Mouse (Mus musculus): ENCODE measurements around the gene F10. TPM values are rescaled to one million over a fixed set of nuclear protein-coding genes. Genes with fewer than 3 reads are reported as not detected.
"Not testable (repeated sequence)": the region's sequence is repeated elsewhere in the genome, so short reads cannot be mapped to it uniquely, and the experiment has no call there.

F10 gene
- polyA plus RNA-seq, 1 experiment from 2014 or later = 5.3 TPM

GRCm38 (mm10) chr8:13075044-13075443, 37.9 kb downstream of the F10 start:
- H3K4me3 ChIP-seq (replicated peaks; ENCODE audit: low read depth, low read length) = no peak overlapping the region
- H3K27ac ChIP-seq = no peak overlapping the region
- no peaks in the 10 kb centered on the region for H3K9me3 ChIP-seq (replicated peaks; ENCODE audit: low read length)
- no peak for TF ChIP-seq CTCF (IDR thresholded peaks at IDR 0.05; ENCODE audit: low read depth)
- H3K4me1 ChIP-seq (replicated peaks; ENCODE audit: insufficient read depth, low read length) = no peaks in the 10 kb centered on the region
- 92% methylated on average over 8 of the region's 8 CpGs for WGBS
- H3K36me3 ChIP-seq (ENCODE audit: insufficient read depth, low read length) = peaks cover 52% of the 10 kb centered on the region
- H3K4me2 ChIP-seq (ENCODE audit: low read length) = no peak overlapping the region
- no peak for ATAC-seq (replicated peaks; ENCODE audit: low FRiP score, low read depth)
- DNase-seq (ENCODE audit: low spot score) = no peak
- no peaks in the 10 kb centered on the region for H3K27me3 ChIP-seq (ENCODE audit: insufficient read depth, low read length)
- no peak overlapping the region for H3K9ac ChIP-seq (ENCODE audit: low read depth, low read length)

DNA sequence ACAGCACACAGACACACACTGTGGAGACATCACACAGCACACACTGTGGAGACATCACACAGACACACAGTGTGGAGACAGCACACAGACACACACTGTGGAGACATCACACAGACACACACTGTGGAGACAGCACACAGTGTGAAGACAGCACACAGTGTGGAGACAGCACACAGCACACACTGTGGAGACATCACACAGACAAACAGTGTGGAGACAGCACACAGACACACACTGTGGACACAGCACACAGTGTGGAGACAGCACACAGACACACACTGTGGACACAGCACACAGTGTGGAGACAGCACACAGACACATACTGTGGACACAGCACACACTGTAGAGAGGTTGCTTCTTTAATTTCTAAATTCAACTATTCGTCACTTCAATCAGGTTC, 38.5 kb downstream of the F10 start:
- DNase-seq (ENCODE audit: low spot score) = not testable (repeated sequence)
- peaks cover 58% of the 10 kb centered on the region for H3K36me3 ChIP-seq (ENCODE audit: insufficient read depth, low read length)
- 86% methylated on average over 1 of the region's 1 CpGs for WGBS

GRCm38 (mm10) chr8:13077542-13077941, 40.4 kb downstream of the F10 start:
- no peak overlapping the region for H3K4me2 ChIP-seq (ENCODE audit: low read length)
- DNase-seq (ENCODE audit: low spot score) (no peak), ATAC-seq (replicated peaks; ENCODE audit: low FRiP score, low read depth) (no peak)
- no peaks in the 10 kb centered on the region for H3K9me3 ChIP-seq (replicated peaks; ENCODE audit: low read length)
- 89% methylated on average over 7 of the region's 7 CpGs for WGBS
- TF ChIP-seq CTCF (IDR thresholded peaks at IDR 0.05; ENCODE audit: low read depth) = no peak
- H3K4me3 ChIP-seq (replicated peaks; ENCODE audit: low read depth, low read length) = no peak overlapping the region
- no peaks in the 10 kb centered on the region for H3K27me3 ChIP-seq (ENCODE audit: insufficient read depth, low read length)
- H3K27ac ChIP-seq = no peak overlapping the region
- H3K4me1 ChIP-seq (replicated peaks; ENCODE audit: insufficient read depth, low read length) = no peaks in the 10 kb centered on the region
- no peak overlapping the region for H3K9ac ChIP-seq (ENCODE audit: low read depth, low read length)
- H3K36me3 ChIP-seq (ENCODE audit: insufficient read depth, low read length) = peaks cover 76% of the 10 kb centered on the region

More for the DNA sequence above, 38.5 kb downstream of the F10 start:
- H3K4me3 ChIP-seq (replicated peaks; ENCODE audit: low read depth, low read length); ATAC-seq (replicated peaks; ENCODE audit: low FRiP score, low read depth); H3K9me3 ChIP-seq (replicated peaks; ENCODE audit: low read length); H3K9ac ChIP-seq (ENCODE audit: low read depth, low read length); H3K27ac ChIP-seq; H3K4me1 ChIP-seq (replicated peaks; ENCODE audit: insufficient read depth, low read length); H3K27me3 ChIP-seq (ENCODE audit: insufficient read depth, low read length); H3K4me2 ChIP-seq (ENCODE audit: low read length): not testable (repeated sequence)

DNA sequence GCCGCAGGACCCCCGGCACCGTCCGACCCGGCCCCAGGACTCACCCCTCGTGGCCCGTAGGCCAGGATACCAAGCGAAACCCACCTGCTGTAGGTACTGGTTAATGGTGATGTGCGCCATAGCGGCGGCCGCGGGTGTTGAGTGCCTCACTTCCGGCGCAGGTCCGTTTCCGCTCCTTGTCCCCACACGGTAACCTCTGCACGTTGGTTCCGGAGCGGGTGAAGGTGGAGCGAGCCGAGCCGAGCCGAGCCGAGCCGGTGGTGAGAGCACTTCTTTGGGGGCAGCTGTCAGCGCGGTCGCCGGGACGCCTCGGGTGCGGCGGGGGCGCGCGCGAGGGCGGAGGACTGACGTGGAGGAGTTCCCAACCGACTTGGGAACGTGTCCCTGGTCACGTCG, 67.6 kb downstream of the F10 start:
- H3K27me3 ChIP-seq (ENCODE audit: insufficient read depth, low read length) = no peaks in the 10 kb centered on the region
- peak overlapping the region; percentile 92 for H3K9ac ChIP-seq (ENCODE audit: low read depth, low read length)
- no peaks in the 10 kb centered on the region for H3K9me3 ChIP-seq (replicated peaks; ENCODE audit: low read length)
- H3K4me1 ChIP-seq (replicated peaks; ENCODE audit: insufficient read depth, low read length) = peaks cover 7% of the 10 kb centered on the region; the same call in 1 of the 2 replicates
- no peak; the same call in 1 of the 2 replicates for TF ChIP-seq CTCF (IDR thresholded peaks at IDR 0.05; ENCODE audit: low read depth)
- WGBS = under 1% methylated on average over 42 of the region's 45 CpGs
- no peaks in the 10 kb centered on the region for H3K36me3 ChIP-seq (ENCODE audit: insufficient read depth, low read length)
- ATAC-seq (replicated peaks; ENCODE audit: low FRiP score, low read depth) = peak; percentile 76
- H3K4me3 ChIP-seq (replicated peaks; ENCODE audit: low read depth, low read length) = peak overlapping the region; percentile 98
- H3K27ac ChIP-seq = peak overlapping the region; percentile 96
- peak; percentile 94 for DNase-seq (ENCODE audit: low spot score)
- H3K4me2 ChIP-seq (ENCODE audit: low read length) = peak overlapping the region; percentile 78

GRCm38 (mm10) chr8:13105087-13105881, 68.2 kb downstream of the F10 start, which contains the start of the genes Pcid2 and Cul4a:
Gene Pcid2, minus strand, starts transcription at chr8:13105459.
Gene Cul4a, plus strand, starts transcription at chr8:13105621.
- DNase-seq (ENCODE audit: low spot score) (peak; percentile 98), ATAC-seq (replicated peaks; ENCODE audit: low FRiP score, low read depth) (peak; percentile 96)
- H3K36me3 ChIP-seq (ENCODE audit: insufficient read depth, low read length) = no peaks in the 10 kb centered on the region
- H3K4me3 ChIP-seq (replicated peaks; ENCODE audit: low read depth, low read length) = peak within 1 kb of the TSS; percentile 98
- H3K27me3 ChIP-seq (ENCODE audit: insufficient read depth, low read length) = no peaks in the 10 kb centered on the region
- WGBS = under 1% methylated on average over 79 of the region's 87 CpGs
- H3K4me2 ChIP-seq (ENCODE audit: low read length) = peak within 1 kb of the TSS; percentile 78
- H3K9ac ChIP-seq (ENCODE audit: low read depth, low read length) = peak within 1 kb of the TSS; percentile 94
- no peaks in the 10 kb centered on the region for H3K9me3 ChIP-seq (replicated peaks; ENCODE audit: low read length)
- peak within 1 kb of the TSS; percentile 96 for H3K27ac ChIP-seq
- TF ChIP-seq CTCF (IDR thresholded peaks at IDR 0.05; ENCODE audit: low read depth) = peak; percentile 73
- H3K4me1 ChIP-seq (replicated peaks; ENCODE audit: insufficient read depth, low read length) = peaks cover 7% of the 10 kb centered on the region; the same call in 1 of the 2 replicates

GRCm38 (mm10) chr8:13105908-13106551, 68.9 kb downstream of the F10 start:
- Histone ChIP-seq H3K27ac (peak overlapping the region; percentile 89), H3K4me1 (replicated peaks; ENCODE audit: insufficient read depth, low read length) (peaks cover 7% of the 10 kb centered on the region; the same call in 1 of the 2 replicates), H3K27me3 (ENCODE audit: insufficient read depth, low read length) (no peaks in the 10 kb centered on the region), H3K4me2 (ENCODE audit: low read length) (peak overlapping the region; percentile 78), H3K9ac (ENCODE audit: low read depth, low read length) (peak overlapping the region; percentile 94), H3K9me3 (replicated peaks; ENCODE audit: low read length) (no peaks in the 10 kb centered on the region), H3K36me3 (ENCODE audit: insufficient read depth, low read length) (no peaks in the 10 kb centered on the region), H3K4me3 (replicated peaks; ENCODE audit: low read depth, low read length) (peak overlapping the region; percentile 87)
- WGBS = 0% methylated on average over 44 of the region's 63 CpGs
- DNase-seq (ENCODE audit: low spot score) (peak; percentile 54), ATAC-seq (replicated peaks; ENCODE audit: low FRiP score, low read depth) (peak; percentile 57)
- no peak for TF ChIP-seq CTCF (IDR thresholded peaks at IDR 0.05; ENCODE audit: low read depth)

Other genes with a start within 250 kb of the F10 start
- 10.9 and 11.2 TPM in 2 replicates for gene Mcf2l, start 163.5 kb upstream of the F10 start, polyA plus RNA-seq (2015; fragmentation: Nextera tagmentation; extraction: Ambion mirVana)
- 0.05 and 0.09 TPM in 2 replicates for gene F7, start 11.3 kb upstream of the F10 start, polyA plus RNA-seq (2015; fragmentation: Nextera tagmentation; extraction: Ambion mirVana)
- gene Proz, start 23.6 kb downstream of the F10 start, polyA plus RNA-seq (2015; fragmentation: Nextera tagmentation; extraction: Ambion mirVana) = 1.4 and 1.7 TPM in 2 replicates
- gene Pcid2, start 68.2 kb downstream of the F10 start, polyA plus RNA-seq (2015; fragmentation: Nextera tagmentation; extraction: Ambion mirVana) = 26.4 and 27.9 TPM in 2 replicates
- gene Cul4a, start 68.3 kb downstream of the F10 start, polyA plus RNA-seq (2015; fragmentation: Nextera tagmentation; extraction: Ambion mirVana) = 80.4 and 85.0 TPM in 2 replicates
- 447 and 473 TPM in 2 replicates for gene Lamp1, start 121.9 kb downstream of the F10 start, polyA plus RNA-seq (2015; fragmentation: Nextera tagmentation; extraction: Ambion mirVana)
- 25.6 and 26.8 TPM in 2 replicates for gene Grtp1, start 163.3 kb downstream of the F10 start, polyA plus RNA-seq (2015; fragmentation: Nextera tagmentation; extraction: Ambion mirVana)
- gene Adprhl1, start 216.9 kb downstream of the F10 start, polyA plus RNA-seq (2015; fragmentation: Nextera tagmentation; extraction: Ambion mirVana) = not detected in 2 replicates